Mouse (Mus musculus): ENCODE measurements around the gene Ehd4.

DNA sequence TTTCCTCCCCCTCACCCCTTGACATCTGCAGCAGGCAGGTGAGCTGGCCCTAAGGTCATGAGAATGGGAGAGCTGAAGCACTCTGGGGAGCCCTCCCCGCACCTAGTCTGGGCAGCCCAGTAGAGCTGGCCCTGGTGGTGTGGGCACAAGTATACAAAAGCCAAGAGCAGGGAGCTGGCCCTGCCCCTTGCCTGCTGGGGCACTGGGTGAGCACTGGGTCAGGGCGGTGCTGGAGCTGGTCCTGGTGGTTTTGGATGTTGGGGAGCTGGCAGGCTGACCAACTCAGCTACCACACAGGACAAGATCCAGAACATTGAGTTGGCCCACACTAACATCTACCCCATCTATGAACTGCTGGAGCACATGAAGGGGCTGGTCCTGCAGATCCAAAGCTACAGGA is 5.0 kb upstream of the Ehd4 start:
- no peak for TF ChIP-seq CTCF (IDR thresholded peaks at IDR 0.05; ENCODE audit: low read depth, low read length)
- no peak for TF ChIP-seq POLR2A (IDR thresholded peaks at IDR 0.05; ENCODE audit: borderline replicate concordance, low read depth, low read length)

All from bone marrow macrophage, adult 2 months (primary cell).